Mouse (Mus musculus) granulocyte monocyte progenitor cell, adult 5-6 weeks (primary cell): ENCODE measurements around the gene Itgb4. TPM values are rescaled to one million over a fixed set of nuclear protein-coding genes. Genes with fewer than 3 reads are reported as not detected.
A peak's percentile ranks its signal among the peaks of the same experiment; 100 is the strongest.

Experiments used
- ATAC-seq: replicated peaks from 2 replicates; pipeline ENCODE4 v1.8.0; 2016; ENCODE audit warnings: mild to moderate bottlenecking, moderate TSS enrichment, inconsistent platforms; ENCODE audit not compliant: poor library complexity, severe bottlenecking
- total RNA-seq, 2 experiments: library from RNA; stranded (forward) in 1 of 2; stranded (reverse) in 1 of 2; fragments of 200-712, 200-1000 nt in 1 of 2; fragments of >200 nt in 1 of 2; fragmentation: Nextera tagmentation in 1 of 2; gene quantifications; 2 replicates each; pipeline ENCODE4 v1.2.3; 2014 to 2017

The Itgb4 gene
- total RNA-seq, 2 experiments from 2014 or later = not detected

DNA sequence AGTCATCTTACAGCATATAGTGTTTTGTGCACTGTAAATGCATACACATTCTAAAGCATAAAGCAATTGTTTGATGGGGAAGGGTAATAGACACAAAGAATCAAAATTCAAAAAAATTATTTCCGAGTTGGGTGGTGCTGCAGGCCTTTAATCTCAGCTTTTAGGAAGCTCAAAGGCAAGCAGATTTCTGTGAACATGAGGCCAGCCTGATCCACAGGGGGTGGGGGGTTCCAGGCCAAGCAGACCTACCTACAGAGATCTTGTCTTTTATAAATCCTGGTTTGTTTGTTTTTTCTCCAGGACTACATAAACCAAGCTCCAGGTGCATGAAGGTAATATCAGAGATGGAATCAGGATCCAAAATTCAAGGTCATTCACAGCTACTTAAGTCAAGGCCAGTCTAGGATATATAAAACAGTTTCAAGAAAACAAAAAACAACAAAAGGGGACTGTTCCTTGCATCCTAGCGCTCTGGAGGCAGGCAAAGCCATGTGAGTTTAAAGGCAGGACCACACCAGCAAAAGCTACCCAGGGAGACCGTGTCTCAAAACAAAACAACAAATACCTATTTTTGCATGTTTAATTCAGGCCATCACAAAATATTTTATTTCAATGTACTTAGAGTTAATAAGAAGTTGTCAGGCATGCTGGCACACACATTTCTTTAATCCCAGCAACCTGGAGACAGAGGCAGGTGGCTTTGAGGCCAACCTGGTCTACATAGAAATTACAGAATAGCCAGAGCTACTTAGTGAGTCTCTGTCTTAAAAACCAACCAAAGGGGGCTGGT lies 50.7 kb downstream of the Itgb4 start:
- no peak for ATAC-seq

DNA sequence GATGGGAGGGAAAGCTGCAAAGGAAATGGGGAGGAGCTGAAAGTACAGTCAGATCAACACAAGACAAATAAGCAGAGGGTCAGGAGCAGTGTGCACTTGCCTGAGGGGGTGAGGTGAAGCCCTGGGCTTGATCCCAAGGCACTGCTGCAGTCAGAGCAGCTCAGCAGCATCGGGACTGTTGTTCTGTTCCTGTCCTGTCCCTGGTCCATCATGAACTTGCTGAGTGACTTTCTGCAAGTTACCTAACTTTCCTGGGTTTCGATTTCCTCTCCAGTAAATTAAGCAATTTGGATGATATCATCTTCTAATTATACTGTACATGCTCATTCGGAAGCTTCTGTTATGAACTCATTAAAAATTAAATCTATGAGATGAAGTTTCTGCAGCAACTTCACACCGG lies 53.2 kb downstream of the Itgb4 start, which contains the start of gene H3f3b:
Gene H3f3b (minus strand): TSS at position 207 of the 400 bp plus-strand sequence.
- 0 out of 2 replicates have a peak, but pooled peaks have one; percentile 0 for ATAC-seq

DNA sequence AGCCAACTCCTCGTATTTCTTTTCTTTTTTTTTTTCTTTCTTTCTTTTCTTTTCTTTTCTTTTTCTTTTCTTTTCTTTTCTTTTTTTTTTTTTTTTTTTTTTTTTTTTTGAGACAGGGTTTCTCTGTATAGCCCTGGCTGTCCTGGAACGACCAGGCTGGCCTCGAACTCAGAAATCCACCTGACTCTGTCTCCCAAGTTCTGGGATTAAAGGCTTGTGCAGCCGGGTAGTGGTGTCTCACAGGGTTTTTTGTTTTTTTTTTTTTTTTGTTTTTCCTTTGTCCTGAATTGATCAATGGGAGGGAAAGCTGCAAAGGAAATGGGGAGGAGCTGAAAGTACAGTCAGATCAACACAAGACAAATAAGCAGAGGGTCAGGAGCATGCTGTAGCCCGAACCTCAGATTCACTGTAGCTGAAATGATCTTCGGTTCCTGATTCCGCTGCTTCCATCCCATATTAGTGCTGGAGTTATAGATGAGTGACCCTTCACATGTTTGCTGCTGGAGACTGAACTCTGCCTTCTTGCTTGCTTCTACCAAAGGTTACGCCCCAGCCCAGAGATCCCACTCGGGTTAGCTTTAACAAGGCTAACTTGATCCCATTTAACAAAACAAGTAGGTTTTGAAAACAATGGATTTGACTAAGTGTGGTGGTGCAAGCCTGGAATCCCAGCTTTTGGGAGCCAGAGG lies 53.8 kb downstream of the Itgb4 start:
- ATAC-seq = no peak

DNA sequence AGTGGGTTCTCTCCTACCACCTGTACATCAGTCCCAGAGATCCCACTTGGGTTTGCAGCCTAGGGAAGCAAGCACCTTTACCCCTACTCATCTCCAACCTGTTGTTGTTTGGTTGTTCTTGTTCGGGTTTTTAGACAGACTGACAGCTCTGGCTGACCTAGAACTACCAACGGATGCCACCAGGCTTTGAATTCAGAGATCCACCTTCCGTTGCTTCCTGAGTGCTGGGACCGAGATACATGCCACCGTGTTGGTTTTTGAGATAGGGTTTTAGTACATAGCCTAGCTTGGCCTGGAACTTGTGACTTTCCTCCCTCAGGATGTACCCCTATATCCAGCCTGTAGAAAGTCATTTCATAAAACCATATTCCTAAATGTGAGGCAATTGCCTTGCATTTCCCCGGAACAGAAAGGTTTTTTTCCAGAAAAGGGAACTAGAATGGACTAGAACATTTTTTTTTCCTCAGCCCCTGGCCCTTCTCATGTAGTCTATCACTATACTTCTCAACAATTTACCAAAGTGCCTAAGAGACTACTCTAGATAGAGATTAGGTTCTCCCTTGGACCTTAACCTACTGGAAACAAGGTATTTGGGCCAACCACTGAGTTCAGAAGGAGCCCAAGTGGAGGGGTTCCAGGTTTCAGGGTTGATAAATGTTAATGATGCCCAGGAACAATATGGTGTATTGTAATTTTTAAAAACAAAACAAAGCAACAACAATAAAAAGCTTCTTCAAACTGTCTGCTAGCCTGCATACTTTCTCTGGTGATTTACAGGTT lies 54.8 kb downstream of the Itgb4 start:
- ATAC-seq = no peak

DNA sequence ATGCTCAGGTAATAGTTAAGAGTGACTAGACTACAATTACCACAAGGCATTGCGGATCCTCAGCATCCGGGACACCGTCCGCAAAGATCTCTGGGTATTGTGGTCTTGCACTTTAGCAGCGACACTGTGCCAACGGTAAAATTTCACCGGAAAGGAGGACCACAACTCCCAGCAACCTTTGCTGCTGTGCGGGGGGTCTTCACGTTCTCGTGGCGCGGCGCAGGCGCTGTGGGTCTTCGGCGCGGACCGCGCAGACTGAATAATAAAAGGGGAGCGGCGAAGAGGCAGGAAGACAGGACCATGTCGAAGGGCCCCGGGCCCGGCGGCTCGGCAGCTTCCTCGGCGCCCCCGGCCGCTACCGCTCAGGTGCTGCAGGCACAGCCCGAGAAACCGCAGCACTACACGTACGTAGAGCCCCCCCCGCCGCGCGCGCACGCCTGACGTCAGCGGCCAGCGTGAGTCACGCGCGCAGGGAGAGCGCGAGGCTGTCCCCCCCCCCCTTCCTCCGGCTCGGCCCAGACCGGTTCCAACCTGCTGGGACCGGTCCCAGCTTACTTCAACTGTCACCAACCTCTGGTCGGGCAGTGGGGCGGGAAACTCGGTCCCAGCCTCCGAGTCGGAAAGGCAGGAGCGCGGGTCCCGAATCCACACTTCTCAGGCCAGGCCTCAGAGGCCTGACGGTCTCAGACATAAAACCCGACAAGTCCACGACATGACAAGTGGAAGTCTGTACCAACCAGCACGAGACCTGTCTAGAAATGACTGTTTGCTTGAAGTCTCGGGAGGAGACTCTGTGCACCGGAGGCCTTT lies 55.8 kb downstream of the Itgb4 start, which contains the start of gene Unk:
Gene Unk (plus strand): TSS at position 235 of the 810 bp plus-strand sequence.
- ATAC-seq = peak; percentile 78

DNA sequence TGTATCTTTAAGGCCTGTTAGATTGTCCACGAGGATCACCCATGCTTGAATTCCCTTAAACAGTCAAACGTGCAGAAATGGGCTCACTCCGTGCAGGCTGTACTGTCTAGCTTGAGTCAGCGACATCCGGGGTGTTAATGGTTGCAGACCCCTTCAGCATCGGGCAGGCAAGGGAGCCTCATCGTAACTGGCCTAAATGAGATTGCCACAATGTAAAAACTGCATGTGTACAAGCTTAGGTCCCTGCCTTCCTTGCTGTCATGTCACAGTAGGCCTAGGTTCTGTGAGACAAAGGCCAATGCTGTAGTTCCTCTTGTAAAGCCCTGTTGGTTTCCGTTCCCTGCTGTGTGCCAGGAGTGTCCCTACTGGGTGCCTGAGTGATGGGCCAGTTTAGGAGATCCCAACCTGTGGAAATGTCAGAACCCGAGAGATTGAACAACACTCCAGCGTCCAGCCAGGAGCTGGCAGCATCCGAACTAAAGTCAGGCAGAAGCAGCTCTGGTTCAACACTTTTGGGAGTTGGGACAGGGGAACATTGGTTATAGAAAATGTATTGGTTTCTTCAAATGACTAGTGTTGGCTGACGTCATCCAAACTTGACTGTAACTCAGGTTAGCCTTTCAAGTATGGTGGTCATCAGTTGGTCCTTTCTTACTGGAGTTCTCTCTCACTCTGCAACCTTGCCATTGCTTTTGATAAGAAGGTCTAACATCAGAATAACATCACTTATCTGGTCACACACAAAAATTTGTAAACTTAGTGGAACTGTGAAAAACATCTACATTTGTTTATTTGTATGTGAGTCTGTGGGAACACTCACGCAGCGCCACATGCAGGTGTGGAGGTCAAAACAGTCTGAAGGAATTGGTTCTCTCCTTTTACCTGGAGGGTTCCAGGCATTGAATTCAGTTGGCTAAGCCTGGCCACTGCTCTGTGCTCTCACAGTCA lies 56.7 kb downstream of the Itgb4 start:
- ATAC-seq = peak; percentile 40

DNA sequence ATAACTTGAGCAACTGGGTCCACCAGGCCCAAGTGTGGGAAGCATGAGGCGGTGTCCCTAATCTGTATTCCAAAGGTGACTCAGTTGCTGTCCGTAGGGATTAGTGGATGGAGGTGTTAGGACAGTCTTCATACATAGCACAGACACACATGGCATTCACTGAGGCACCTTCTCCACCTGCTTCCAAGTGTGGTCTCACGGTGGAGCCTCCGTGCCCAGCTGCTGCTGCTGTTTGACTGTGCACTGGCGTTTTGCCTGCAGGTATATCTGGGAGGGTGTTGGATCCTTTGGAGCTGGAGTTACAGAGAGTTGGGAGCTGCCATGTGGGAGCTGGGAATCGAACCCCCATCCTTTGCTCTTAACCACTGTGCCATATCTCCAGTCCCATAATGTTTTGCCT lies 60.1 kb downstream of the Itgb4 start:
- no peak for ATAC-seq

DNA sequence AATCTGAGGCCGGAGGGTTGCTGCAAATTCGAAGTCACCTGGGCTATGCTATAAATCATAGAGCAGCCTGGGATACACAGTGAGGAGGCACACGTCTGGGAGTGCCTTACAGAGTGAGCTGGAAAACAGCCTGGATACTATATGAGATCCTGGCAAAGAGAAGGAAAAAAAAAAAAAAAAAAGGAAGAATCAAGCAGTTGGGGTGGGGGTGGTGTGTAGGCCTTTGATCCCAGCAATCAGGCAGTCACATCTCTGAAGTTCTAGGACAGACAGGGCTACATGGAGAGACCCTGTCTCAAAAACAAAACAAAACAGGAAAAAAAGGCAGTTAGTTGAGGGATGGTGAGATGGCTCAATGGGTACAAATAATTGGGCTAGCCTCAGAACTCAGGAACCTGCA lies 62.2 kb downstream of the Itgb4 start:
- no peak for ATAC-seq

DNA sequence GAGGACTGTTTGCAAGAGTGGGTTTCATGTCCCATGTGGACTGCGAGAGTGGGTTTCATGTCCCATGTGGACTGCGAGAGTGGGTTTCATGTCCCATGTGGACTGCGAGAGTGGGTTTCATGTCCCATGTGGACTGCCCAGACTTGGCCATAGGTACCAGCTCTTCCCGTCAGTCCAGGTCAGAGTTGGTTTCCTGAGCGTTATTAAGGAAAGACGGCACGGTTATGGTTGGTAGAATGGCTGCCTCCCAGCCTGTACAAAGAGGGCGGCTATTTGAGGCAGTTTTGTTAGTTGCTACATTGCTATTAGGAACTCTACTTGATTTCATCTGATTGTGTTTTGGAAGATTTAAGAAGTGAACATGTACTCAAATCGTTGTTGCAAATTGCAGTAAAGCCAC lies 63.3 kb downstream of the Itgb4 start:
- no peak for ATAC-seq

DNA sequence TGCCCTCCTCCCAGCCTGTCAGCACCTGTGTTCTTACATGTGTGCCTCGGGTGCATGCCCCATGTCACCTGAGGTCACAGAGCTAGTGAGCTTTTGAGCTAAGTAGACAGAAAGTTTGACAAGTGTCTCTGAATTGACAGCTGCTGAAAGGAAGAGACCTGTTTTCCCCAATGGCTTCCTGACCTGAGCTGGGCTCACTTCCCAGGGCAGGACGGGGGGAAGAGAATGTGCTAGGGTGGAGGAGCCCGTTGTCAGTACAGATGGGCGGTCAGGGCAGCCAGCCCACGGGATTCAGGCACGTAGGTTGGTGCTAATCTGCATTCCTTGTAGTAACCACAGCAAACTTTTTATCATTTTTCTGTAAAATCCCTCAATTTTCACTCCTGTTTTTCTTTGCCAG lies 66.1 kb downstream of the Itgb4 start:
- no peak for ATAC-seq

DNA sequence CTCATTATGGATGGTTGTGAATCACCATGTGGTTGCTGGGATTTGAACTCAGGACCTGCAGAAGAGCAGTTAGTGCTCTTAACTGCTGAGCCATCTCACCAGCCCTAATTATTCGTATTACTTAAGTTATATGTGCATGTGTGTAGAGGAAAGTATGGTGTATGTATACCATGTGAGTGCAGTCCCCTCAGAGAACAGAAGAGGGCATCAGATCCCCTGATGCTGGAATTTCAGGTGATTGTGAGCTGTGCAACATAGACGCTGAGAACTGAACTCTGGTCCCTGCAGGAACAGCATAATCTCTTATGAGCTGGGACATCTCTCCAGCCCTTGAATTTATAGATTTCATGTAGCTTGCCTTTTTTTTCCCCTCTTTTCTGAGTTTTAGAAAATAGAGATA lies 67.3 kb downstream of the Itgb4 start:
- ATAC-seq = no peak

DNA sequence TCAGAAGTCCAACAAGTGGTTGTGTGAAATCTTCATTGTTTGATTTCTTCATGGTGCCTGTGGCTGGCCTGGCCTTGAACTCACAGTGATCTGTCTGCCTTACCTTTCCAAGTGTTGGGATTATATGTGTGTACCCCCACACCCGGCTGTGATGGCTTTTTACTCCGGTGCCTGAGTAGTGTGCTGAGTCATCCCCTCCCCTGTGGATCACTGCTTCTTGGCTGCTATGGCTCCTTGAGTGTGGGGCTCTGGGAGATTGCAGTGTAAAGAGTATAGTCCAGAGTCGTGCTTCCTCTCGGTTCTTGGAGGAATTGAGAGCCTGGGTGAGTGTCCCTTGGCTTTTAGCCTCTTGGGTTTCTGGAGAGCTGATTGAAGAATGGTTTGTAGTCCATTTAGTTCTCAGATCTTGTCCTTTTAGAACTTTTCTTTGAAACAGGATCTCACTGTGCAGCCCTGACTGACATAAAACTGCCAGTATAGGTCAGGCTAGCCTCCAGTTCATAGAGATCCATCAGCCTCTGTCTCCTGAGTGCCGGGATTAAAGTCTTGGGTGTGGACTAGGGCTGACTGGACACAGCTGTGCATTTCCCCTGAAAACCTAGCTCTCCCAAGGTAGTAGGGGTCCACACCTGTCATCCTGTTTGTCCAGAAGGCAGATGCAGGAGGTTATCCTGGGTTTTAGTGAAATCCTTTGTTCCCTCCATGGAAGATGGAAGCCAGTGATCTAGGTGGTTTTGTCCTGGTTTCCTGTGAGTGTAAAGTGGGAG lies 68.0 kb downstream of the Itgb4 start:
- ATAC-seq = no peak

DNA sequence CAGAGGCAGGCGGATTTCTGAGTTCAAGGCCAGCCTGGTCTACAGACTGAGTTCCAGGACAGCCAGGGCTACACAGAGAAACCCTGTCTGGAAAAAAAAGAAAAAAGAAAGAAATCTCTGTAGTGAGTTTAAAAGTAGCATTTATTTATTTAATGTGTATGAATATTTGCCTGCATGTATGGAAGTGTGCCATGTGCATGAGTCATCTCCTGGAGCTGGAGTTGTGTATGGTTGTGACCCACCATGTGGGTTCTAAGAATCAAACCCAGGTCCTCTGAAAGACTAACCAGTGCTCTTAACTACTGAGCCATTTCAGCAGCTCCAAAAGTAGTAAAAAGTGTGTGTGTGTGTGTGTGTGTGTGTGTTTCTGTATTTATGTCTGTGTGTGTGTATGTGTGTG lies 68.8 kb downstream of the Itgb4 start:
- no peak for ATAC-seq

DNA sequence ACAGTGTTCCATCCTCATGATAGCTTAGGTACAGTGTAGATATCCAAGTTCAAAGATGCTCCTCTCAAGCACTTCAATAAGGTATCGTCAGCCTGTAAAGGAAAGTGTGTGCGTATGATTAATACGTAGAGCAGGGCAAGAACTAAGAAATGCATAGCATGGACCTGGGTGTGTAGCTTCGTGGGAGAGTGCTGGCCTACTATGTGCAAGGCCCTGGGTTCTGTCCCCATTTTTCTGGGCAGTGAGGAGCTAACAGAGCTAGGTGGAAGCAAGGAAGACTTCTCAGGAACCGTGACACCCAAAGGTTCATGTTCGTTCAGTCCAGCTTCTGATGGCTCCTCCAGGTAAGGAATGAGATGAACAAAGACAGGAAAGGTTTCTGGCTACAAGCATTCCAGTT lies 70.7 kb downstream of the Itgb4 start:
- no peak for ATAC-seq

DNA sequence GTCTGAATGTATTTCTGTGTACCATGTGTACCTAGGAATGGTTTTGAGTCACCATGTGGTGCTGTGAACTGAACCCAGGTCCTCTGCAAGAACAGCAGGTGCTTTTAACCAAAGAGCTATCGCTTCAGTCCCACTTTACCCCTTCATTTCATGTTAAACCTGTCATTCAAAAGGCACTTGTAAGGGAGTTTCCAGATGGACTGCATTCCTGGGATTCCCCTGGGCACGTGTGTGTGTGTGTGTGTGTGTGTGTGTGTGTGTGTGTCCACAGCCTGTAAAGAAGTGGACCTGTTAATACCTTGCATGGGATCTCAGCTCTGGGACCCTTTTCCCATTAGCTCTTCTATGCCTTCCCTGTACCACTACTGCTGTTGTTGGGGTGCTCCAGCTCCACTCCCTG lies 75.1 kb downstream of the Itgb4 start:
- ATAC-seq = no peak

DNA sequence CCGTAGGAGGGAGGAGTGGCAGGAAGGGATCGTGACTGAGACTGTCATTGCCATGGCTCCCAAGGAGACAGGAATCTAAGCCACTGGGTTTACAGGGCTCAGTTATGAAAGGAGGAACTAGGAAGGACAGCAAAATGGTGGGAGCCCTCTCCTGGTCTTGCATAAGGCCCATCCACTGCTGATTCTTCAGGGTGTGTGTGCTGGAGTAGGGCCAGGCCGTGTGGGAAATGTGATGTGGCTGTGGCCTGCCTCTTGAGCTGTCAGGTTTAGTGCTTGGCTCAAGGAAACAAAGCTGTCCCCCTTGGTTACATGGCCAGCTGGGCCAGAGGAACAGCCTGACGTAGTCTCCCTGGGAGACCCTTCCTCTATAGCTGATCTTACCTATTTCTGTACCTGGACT lies 75.7 kb downstream of the Itgb4 start:
- ATAC-seq = no peak; the same call in 1 of the 2 replicates

DNA sequence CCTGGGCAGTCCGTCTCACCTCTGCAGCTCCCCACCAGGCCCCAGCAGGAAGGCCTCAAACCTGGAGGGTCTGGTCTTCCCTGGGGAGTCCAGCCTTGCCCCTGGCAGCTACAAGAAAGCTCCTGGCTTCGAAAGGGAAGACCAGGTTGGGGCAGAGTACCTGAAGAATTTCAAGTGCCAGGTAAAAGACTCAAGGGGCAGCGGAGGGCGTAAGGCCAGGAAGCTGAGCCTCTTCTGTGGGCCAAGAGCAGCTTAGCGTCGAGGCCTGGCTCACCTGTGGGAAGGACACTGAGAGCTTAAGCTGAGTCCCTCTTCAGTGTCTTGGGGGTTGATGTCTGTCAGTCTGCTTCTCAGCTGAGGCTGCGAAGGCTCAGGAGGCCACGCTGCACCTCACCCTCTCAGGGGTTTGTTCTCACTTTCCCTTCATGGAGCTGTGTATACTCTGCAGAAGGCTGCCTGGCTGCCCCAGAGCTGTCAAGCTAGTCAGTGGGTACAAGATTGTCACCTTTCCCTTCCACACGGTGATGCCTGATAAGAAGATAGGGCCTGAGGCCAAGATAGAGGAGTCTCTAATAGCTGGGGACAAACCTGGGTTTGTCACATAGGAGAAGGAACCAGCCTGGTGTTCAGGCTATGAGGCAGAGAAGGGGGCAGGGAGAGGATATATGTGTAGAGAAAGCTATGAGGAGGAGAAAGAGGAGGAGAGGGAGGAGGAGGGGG lies 79.2 kb downstream of the Itgb4 start:
- no peak for ATAC-seq

DNA sequence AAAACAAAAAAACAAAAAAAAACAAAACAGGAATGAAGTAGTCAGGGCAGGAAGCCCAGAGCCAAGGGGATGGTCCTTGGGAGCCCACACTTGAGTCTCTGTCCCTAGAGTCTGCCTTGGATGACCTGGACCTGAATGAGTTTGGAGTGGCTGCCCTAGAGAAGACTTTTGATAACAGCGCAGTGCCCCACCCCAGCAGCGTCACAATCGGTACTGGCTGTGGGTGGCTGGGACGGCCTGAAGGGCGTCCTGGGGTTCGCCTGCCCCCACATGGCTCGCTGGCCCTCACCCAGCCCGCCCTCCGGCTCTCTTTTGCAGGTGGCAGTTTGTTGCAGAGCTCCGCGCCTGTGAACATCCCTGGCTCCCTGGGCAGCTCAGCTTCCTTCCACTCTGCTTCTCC lies 81.4 kb downstream of the Itgb4 start:
- ATAC-seq = no peak
